Mouse (Mus musculus) erythroblast, embryonic 14.5 days (primary cell): ENCODE measurements around the gene Shank2. TPM values are rescaled to one million over a fixed set of nuclear protein-coding genes. Genes with fewer than 3 reads are reported as not detected.

ENCODE experiments used
- H3K27me3 ChIP-seq: 2 replicates; pipeline ENCODE4 v1.6.1; 2012; ENCODE audit warnings: inconsistent platforms; ENCODE audit not compliant: control insufficient read depth
- H3K36me3 ChIP-seq: 2 replicates; pipeline ENCODE4 v1.6.1; 2012; ENCODE audit warnings: mild to moderate bottlenecking, inconsistent platforms; ENCODE audit not compliant: control insufficient read depth
- H3K4me1 ChIP-seq: 2 replicates; pipeline ENCODE4 v1.6.1; 2012; ENCODE audit warnings: inconsistent platforms; ENCODE audit not compliant: control insufficient read depth
- H3K4me3 ChIP-seq: replicated peaks from 2 replicates; pipeline ENCODE3; 2012; ENCODE audit warnings: moderate library complexity, mild to moderate bottlenecking, inconsistent platforms
- H3K9me3 ChIP-seq: 2 replicates; pipeline ENCODE4 v1.6.1; 2012; ENCODE audit warnings: low read length, inconsistent platforms, mixed read lengths; ENCODE audit not compliant: control insufficient read depth
- GATA1 ChIP-seq: IDR thresholded peaks from 2 replicates; pipeline ENCODE4 v1.6.1; 2012; ENCODE audit warnings: low read length, inconsistent platforms, mixed read lengths
- TAL1 ChIP-seq: IDR thresholded peaks from 3 replicates; pipeline ENCODE4 v1.6.1; 2012; ENCODE audit warnings: low read length, inconsistent platforms, mixed read lengths
- polyA plus RNA-seq: library from polyadenylated mRNA; stranded (reverse); fragments of >175 nt; gene quantifications from 2 replicates; pipeline ENCODE4 v1.2.3, GENCODE M21; 2012

Shank2 gene
- polyA plus RNA-seq, 1 experiment, result not detected

DNA sequence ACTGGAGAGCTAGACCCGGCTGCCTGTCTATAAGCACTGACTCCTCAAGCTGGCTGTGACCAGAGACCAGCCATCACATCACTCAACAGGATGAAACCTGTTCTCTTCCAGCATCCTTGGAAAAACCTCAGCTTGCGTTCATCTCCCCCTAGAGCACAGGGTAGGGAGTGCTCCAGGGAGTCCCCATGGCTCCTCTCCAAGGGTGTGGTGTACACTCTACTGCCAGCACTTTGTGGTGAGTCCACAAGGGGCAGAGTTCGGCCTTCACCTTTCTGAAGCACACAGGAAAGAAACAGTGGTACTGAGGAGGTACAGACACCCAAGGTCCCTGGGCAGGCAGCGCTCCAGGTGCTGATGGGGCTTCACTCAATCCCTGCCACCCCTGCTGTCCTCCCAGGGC, 414.1 kb downstream of the Shank2 start:
- H3K36me3 ChIP-seq, result no peaks in the 10 kb centered on the region; the same call in 1 of the 2 replicates
- H3K4me1 ChIP-seq, result no peaks in the 10 kb centered on the region
- H3K9me3 ChIP-seq, result no peaks in the 10 kb centered on the region
- H3K27me3 ChIP-seq, result no peaks in the 10 kb centered on the region
- TF ChIP-seq TAL1 (no peak), GATA1 (no peak)
- H3K4me3 ChIP-seq, result no peak overlapping the region

DNA sequence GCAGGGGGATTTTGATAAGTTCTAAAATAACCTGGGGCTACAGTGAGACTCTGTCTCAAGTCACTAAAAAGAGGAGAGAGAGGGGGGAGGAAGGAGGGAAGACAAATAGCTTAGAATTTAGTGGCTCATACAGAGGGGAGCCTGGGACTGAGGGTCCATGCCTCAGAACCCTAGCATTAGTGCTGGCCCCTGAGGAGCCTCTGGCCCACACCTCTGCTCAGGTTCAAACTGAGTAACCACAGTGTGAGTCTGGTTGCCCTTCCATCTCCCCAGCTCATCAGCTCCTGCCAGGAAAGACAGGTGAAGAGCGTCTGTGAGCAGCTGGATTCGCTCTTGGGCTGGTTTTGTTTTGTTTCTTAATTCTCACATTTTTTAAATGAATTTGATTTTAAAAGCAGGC, 415.5 kb downstream of the Shank2 start:
- Histone ChIP-seq H3K4me3 (no peak overlapping the region), H3K36me3 (no peaks in the 10 kb centered on the region), H3K27me3 (no peaks in the 10 kb centered on the region), H3K4me1 (no peaks in the 10 kb centered on the region), H3K9me3 (no peaks in the 10 kb centered on the region)
- TF ChIP-seq TAL1 (no peak), GATA1 (no peak)

DNA sequence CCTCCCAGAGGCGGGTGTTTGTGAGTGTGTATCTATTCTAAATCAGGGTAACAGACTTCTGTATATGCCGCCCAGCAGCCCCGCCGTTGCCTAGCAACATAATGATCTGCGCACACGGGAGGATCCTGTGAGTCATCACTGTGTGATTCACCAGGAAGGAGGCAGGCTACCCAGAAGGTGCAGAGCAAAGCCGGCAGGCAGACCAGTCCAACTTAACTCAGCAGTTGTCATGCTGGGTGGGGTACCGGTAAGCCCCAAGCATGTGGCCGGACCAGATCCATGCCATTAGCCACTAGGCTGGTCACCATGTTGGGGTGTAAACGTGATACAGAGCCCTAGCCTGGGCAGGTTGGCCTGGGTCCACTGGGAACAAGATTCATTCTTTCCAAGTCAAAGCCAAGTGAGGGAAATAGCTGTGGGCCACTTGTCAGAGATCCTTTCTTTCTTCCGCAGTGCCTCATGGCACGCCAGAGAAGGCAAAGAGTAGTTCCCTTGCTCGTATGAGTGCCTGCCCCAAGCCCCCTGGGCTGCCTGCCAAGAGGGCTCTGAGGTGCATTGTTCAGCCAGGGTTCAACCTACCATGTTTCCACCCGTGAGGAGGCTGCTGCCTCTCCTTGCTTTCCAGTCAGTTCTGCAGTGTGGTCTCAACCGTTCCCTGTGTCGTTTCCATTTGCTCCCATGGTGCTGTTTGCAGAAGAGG, 416.1 kb downstream of the Shank2 start:
- Histone ChIP-seq H3K36me3 (no peaks in the 10 kb centered on the region), H3K4me3 (no peak overlapping the region), H3K4me1 (no peaks in the 10 kb centered on the region), H3K9me3 (no peaks in the 10 kb centered on the region), H3K27me3 (no peaks in the 10 kb centered on the region)
- TF ChIP-seq GATA1 (no peak), TAL1 (no peak)

DNA sequence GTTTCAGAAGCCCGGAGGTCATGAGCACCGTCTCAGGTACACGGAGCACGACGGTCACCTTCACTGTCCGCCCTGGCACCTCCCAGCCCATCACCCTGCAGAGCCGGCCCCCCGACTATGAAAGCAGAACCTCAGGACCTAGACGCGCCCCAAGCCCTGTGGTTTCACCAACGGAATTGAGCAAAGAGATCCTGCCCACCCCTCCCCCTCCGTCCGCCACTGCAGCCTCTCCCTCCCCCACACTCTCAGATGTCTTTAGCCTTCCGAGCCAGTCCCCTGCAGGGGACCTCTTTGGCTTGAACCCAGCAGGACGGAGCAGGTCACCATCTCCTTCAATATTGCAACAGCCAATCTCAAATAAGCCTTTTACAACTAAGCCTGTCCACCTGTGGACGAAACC, 418.8 kb downstream of the Shank2 start:
- no peaks in the 10 kb centered on the region for H3K36me3 ChIP-seq
- H3K4me3 ChIP-seq, result no peak overlapping the region
- H3K27me3 ChIP-seq, result no peaks in the 10 kb centered on the region
- no peaks in the 10 kb centered on the region for H3K9me3 ChIP-seq
- no peak for TF ChIP-seq TAL1
- no peak for TF ChIP-seq GATA1
- H3K4me1 ChIP-seq, result no peaks in the 10 kb centered on the region

DNA sequence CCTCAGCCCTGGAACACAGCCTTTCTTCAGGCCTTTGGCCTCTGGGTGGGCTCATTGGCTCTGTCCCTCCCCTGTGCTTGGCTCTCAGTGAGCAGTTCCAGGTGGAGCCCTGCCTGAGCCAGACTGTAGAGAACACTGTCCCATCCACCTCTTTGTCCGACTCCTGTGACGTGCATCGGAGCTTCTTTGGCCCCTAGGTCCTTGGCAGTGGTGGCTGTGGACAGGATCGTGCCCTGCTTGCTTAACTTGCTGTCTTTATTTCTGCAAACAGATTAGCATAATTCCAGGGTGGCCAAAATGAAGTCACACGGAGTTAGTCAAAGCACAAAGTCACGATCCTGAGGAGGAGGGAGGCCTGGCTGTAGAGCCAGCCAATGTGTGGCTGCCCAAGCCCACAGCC, 419.8 kb downstream of the Shank2 start:
- Histone ChIP-seq H3K9me3 (no peaks in the 10 kb centered on the region), H3K4me1 (no peaks in the 10 kb centered on the region), H3K4me3 (no peak overlapping the region), H3K36me3 (no peaks in the 10 kb centered on the region), H3K27me3 (no peaks in the 10 kb centered on the region)
- TF ChIP-seq TAL1, result no peak
- no peak for TF ChIP-seq GATA1

GRCm38 (mm10) chr7:144425953-144426352, 424.2 kb downstream of the Shank2 start:
- TF ChIP-seq GATA1 (no peak), TAL1 (no peak)
- Histone ChIP-seq H3K36me3 (no peaks in the 10 kb centered on the region), H3K9me3 (no peaks in the 10 kb centered on the region), H3K4me1 (no peaks in the 10 kb centered on the region), H3K27me3 (no peaks in the 10 kb centered on the region; the same call in 1 of the 2 replicates), H3K4me3 (no peak overlapping the region)

GRCm38 (mm10) chr7:144426594-144426993, 424.9 kb downstream of the Shank2 start:
- H3K4me3 ChIP-seq, result no peak overlapping the region
- H3K9me3 ChIP-seq, result no peaks in the 10 kb centered on the region
- H3K36me3 ChIP-seq, result no peaks in the 10 kb centered on the region
- H3K27me3 ChIP-seq, result no peaks in the 10 kb centered on the region; the same call in 1 of the 2 replicates
- no peaks in the 10 kb centered on the region for H3K4me1 ChIP-seq
- TF ChIP-seq GATA1 (no peak), TAL1 (no peak)

DNA sequence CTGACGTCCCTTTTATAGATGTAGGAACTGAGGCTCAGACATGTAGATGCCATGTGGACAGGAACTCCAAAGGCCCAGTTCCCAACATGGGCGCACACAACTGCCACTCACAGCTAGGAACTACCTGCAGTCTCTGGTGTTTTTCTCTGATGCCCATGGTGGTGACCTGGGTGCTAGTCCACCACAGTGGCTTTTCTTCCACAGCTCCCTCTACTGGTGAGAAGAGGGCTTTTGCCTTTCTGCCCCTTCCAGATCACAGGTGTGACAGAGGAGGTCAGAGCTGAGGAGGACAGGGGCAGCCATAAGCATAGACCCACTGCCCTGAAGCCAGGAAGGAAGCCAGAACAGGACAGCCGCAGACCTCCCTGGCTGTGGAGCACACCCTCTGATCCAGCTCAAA, 425.7 kb downstream of the Shank2 start:
- Histone ChIP-seq H3K27me3 (no peaks in the 10 kb centered on the region; the same call in 1 of the 2 replicates), H3K4me1 (no peaks in the 10 kb centered on the region), H3K9me3 (no peaks in the 10 kb centered on the region), H3K4me3 (no peak overlapping the region), H3K36me3 (no peaks in the 10 kb centered on the region)
- TF ChIP-seq GATA1 (no peak), TAL1 (no peak)

GRCm38 (mm10) chr7:144432920-144433319, 431.2 kb downstream of the Shank2 start:
- TF ChIP-seq GATA1 (no peak), TAL1 (no peak)
- no peaks in the 10 kb centered on the region for H3K4me1 ChIP-seq
- no peak overlapping the region for H3K4me3 ChIP-seq
- no peaks in the 10 kb centered on the region; the same call in 1 of the 2 replicates for H3K27me3 ChIP-seq
- H3K9me3 ChIP-seq, result no peaks in the 10 kb centered on the region
- peaks cover 24% of the 10 kb centered on the region for H3K36me3 ChIP-seq

GRCm38 (mm10) chr7:144438811-144439210, 437.1 kb downstream of the Shank2 start:
- peaks cover 74% of the 10 kb centered on the region for H3K36me3 ChIP-seq

More at GRCm38 (mm10) chr7:144438811-144439210, 437.1 kb downstream of the Shank2 start:
- Histone ChIP-seq H3K4me3 (no peak overlapping the region), H3K27me3 (no peaks in the 10 kb centered on the region), H3K9me3 (no peaks in the 10 kb centered on the region), H3K4me1 (no peaks in the 10 kb centered on the region)
- no peak for TF ChIP-seq TAL1
- TF ChIP-seq GATA1, result no peak
